Mouse (Mus musculus) limb, embryonic 11.5 days (tissue): ENCODE results near the gene Rassf3. TPM values are rescaled to one million over a fixed set of nuclear protein-coding genes. Genes with fewer than 3 reads are reported as not detected.

ENCODE experiments used
- ATAC-seq: fragments of 200-750 bp; cut with Nextera tagmentation; 2 replicates; pipeline ENCODE4 v1.8.0; 2017; ENCODE audit warnings: low read depth; ENCODE audit not compliant: insufficient number of reproducible peaks, low FRiP score, low TSS enrichment
- DNase-seq: peaks from one replicate; pipeline ENCODE4 v3.0.0-alpha.2; 2015; ENCODE audit warnings: low spot score
- H3K27ac ChIP-seq: fragments of 300-500 bp; sonication (generic); replicated peaks from 2 replicates; pipeline ENCODE4 v1.5.1; 2014; ENCODE audit warnings: low read depth, mild to moderate bottlenecking, low read length
- H3K27me3 ChIP-seq: fragments of 300-500 bp; sonication (generic); 2 replicates; pipeline ENCODE4 v1.6.1; 2014; ENCODE audit warnings: mild to moderate bottlenecking, low read length, mixed read lengths; ENCODE audit not compliant: control insufficient read depth, insufficient read depth
- H3K36me3 ChIP-seq: fragments of 300-500 bp; sonication (generic); 2 replicates; pipeline ENCODE4 v1.6.1; 2014; ENCODE audit warnings: mild to moderate bottlenecking, low read length, moderate library complexity, mixed read lengths; ENCODE audit not compliant: control insufficient read depth, insufficient read depth
- H3K4me1 ChIP-seq: fragments of 300-500 bp; sonication (generic); 2 replicates; pipeline ENCODE4 v1.6.1; 2014; ENCODE audit warnings: low read length, mixed read lengths; ENCODE audit not compliant: control insufficient read depth, insufficient read depth
- H3K4me2 ChIP-seq: fragments of 300-500 bp; sonication (generic); 2 replicates; pipeline ENCODE4 v1.6.1; 2014; ENCODE audit warnings: low read depth, mild to moderate bottlenecking, moderate library complexity; ENCODE audit not compliant: severe bottlenecking
- H3K4me3 ChIP-seq: fragments of 300-500 bp; sonication (generic); 2 replicates; pipeline ENCODE4 v1.5.1; 2014; ENCODE audit warnings: low read depth, low read length
- H3K9ac ChIP-seq: fragments of 300-500 bp; sonication (generic); 2 replicates; pipeline ENCODE4 v1.6.1; 2014; ENCODE audit warnings: mild to moderate bottlenecking, low read length
- H3K9me3 ChIP-seq: fragments of 300-500 bp; sonication (generic); 2 replicates; pipeline ENCODE4 v1.6.1; 2016; ENCODE audit warnings: low read length; ENCODE audit not compliant: control insufficient read depth
- WGBS: fragments of 180-500 bp; shearing (Covaris S2); extraction: QIAGEN DNeasy Blood & Tissue Kit; methylation state at CpG from one replicate; pipeline ENCODE4 v1.1.7; 2014; 5-methylcytosine and 5-hydroxymethylcytosine counted together
- polyA plus RNA-seq: library from polyadenylated mRNA; unstranded; fragments of >200 nt; fragmentation: Nextera tagmentation; extraction: Ambion mirVana; gene quantifications from 2 replicates; pipeline ENCODE4 v1.2.1, GENCODE M21; 2014

Rassf3 gene
- polyA plus RNA-seq, 1 experiment from 2014 or later: 16.5 TPM

DNA sequence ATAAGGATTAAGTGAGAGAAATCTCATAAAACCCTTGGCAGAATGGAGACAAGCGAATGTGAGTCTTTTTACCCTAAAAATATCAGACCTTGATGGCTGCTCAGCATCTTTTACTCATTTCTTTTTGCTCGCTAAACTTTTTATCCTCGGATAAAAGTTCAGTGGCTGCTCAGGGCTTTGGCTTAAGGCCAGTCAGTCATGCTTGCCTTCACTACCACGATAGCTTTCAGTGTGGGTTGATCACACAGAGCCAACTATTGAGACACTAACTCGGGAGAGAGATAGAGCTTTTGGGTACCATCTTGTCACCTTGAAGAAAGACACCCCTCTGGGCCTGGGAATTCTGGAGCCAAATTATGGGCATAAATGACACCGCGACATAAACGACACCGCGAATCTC, 5.0 kb upstream of the Rassf3 start:
- Histone ChIP-seq H3K4me3 (no peak overlapping the region), H3K27ac (no peak overlapping the region), H3K4me1 (no peaks in the 10 kb centered on the region), H3K27me3 (no peaks in the 10 kb centered on the region), H3K9me3 (no peaks in the 10 kb centered on the region), H3K9ac (no peak overlapping the region), H3K36me3 (no peaks in the 10 kb centered on the region), H3K4me2 (no peak overlapping the region)
- DNase-seq (no peak), ATAC-seq (no peak)
- 82% methylated on average over 10 of the region's 10 CpGs for WGBS

DNA sequence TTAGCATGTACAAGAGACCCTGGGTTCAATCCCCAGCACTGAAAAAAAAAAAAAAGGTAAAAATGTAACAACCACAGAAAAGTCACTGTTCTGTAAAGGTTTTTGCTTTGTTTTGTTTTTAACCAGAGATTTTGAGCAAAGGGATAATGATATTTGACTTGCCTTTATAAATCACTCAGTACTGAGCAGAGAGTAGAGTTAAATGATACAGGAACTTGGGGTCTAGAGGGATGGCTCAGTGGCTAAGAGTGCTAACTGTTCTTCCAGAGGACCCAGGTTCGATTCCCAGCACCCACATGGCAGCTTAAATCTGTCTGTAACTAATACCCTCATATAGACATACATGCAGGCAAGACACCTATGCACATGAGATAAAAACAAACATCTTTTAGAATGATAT, 3.8 kb upstream of the Rassf3 start:
- Histone ChIP-seq H3K27me3 (no peaks in the 10 kb centered on the region), H3K4me2 (no peak overlapping the region), H3K9ac (no peak overlapping the region), H3K27ac (no peak overlapping the region), H3K36me3 (no peaks in the 10 kb centered on the region), H3K9me3 (no peaks in the 10 kb centered on the region), H3K4me3 (no peak overlapping the region), H3K4me1 (no peaks in the 10 kb centered on the region)
- 93% methylated on average over 1 of the region's 1 CpGs for WGBS
- DNase-seq (no peak), ATAC-seq (no peak)

DNA sequence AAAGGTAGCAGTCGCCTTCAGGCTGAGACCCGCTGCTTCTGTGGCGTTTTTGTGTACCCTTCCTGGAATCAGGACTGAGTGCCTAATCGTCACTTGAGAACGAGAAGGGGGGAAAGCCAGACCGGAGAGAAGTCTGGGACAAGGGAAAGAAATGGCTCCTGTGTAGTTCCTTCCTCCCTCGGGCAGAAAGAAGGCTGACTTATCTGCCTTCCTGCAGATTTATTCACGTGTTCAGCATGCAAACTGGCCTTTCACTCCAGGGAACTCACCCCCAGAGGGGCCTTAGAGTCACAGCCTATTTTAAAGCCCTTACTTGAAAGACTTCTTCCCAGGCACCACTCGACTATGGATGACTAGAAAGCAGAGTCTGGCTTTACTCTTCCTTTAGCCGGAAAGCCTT, 1.3 kb upstream of the Rassf3 start:
- H3K4me3 ChIP-seq: no peak overlapping the region

DNA sequence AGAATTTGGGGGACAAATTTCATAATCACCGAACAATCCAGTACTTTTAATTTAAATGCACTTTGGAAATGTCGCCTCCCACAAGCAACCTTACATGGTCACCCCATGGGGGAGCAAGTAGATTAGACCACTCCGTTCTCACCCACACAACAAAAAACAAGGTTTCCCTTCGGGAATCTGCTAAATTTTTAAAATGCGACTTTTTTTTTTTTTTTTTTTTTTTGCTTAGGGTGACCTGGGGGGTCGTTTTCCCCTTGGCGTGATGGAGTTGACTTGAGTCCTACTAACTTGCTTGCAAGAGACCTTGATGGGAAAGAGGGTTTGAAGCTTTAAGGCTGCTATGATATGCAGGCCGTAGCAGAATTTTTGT, 806 bp upstream of the Rassf3 start:
- Histone ChIP-seq H3K4me1 (peaks cover 18% of the 10 kb centered on the region), H3K36me3 (no peaks in the 10 kb centered on the region), H3K4me3 (peak overlapping the region; percentile 77; the same call in 1 of the 2 replicates), H3K4me2 (peak overlapping the region; percentile 74; the same call in 1 of the 2 replicates), H3K9me3 (no peaks in the 10 kb centered on the region), H3K9ac (no peak overlapping the region), H3K27me3 (no peaks in the 10 kb centered on the region), H3K27ac (peak overlapping the region; percentile 83)
- 15% methylated on average over 8 of the region's 8 CpGs for WGBS
- ATAC-seq: no peak
- no peak for DNase-seq

More for the DNA sequence above, 1.3 kb upstream of the Rassf3 start:
- no peaks in the 10 kb centered on the region for H3K9me3 ChIP-seq
- peak overlapping the region; percentile 74; the same call in 1 of the 2 replicates for H3K4me2 ChIP-seq
- H3K9ac ChIP-seq: 0 out of 2 replicates have a peak overlapping the region, but pooled peaks have one; percentile 30
- H3K36me3 ChIP-seq: no peaks in the 10 kb centered on the region
- peak overlapping the region; percentile 83 for H3K27ac ChIP-seq
- no peaks in the 10 kb centered on the region for H3K27me3 ChIP-seq
- peaks cover 14% of the 10 kb centered on the region for H3K4me1 ChIP-seq
- ATAC-seq (no peak), DNase-seq (peak; percentile 46)
- 15% methylated on average over 10 of the region's 10 CpGs for WGBS

DNA sequence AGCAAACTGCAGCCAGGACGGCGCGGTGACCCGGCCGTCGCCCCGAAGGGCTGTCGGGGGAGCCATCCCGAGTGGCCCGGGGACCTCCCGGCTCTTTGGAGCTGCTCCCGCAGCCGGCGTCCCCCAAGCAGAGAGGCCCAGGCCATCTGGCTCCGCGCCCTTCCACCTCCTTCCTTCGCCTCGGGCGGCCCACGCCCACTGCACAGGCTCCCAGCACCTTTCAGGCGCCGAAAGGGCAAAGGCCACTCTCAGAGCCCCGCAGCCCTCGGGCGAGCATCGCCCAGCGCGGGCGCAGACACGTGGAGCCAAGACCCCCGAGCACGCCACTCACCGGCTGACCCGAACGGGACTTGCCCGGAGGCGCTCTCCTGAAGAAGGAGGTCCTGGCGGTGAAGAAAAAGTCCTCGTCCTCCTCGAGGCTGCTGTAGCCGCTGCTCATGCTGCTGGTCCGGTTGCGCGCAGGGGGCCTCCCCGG, 438 bp downstream of the Rassf3 start:
- peak overlapping the region; percentile 76 for H3K27ac ChIP-seq
- no peaks in the 10 kb centered on the region for H3K9me3 ChIP-seq
- peak overlapping the region; percentile 77 for H3K4me3 ChIP-seq
- H3K9ac ChIP-seq: peak overlapping the region; percentile 89
- no peaks in the 10 kb centered on the region for H3K36me3 ChIP-seq
- H3K27me3 ChIP-seq: no peaks in the 10 kb centered on the region
- ATAC-seq: no peak; the same call in none of the 2 replicates
- peak; percentile 82 for DNase-seq
- under 1% methylated on average over 44 of the region's 45 CpGs for WGBS
- H3K4me2 ChIP-seq: peak overlapping the region; percentile 74
- H3K4me1 ChIP-seq: peaks cover 20% of the 10 kb centered on the region

DNA sequence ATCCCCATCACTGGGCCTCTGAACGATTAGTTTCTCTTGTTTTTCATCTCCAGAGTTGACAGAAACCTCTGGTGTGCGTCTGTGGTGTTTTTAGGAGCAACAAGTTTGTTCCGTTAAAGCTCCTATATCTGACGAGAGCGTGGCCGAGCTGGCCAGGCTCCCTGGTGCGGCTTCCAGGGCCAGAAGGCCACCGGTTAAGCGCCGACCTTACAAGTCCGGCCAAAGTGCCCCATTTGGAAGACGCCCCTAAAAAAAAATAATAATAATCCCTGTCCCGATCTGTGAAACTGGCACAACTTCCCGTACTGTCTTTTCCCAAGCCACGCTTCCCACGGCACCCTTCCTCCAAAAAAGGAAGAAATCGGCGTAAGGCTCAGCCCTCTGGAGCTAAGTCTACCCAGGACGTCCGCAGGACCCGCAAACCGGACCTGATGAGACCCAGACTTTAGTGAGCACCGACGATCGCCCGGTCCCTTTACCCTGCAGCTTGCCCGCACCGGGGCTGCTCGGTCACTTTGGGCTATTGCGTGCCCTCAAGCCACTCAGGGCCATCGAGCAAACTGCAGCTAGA, 961 bp downstream of the Rassf3 start:
- Histone ChIP-seq H3K4me2 (peak overlapping the region; percentile 74), H3K4me1 (peaks cover 20% of the 10 kb centered on the region), H3K4me3 (peak overlapping the region; percentile 77), H3K9me3 (no peaks in the 10 kb centered on the region), H3K36me3 (no peaks in the 10 kb centered on the region), H3K27ac (peak overlapping the region; percentile 76), H3K27me3 (no peaks in the 10 kb centered on the region), H3K9ac (peak overlapping the region; percentile 89)
- ATAC-seq: no peak
- peak; percentile 36 for DNase-seq
- 0% methylated on average over 31 of the region's 31 CpGs for WGBS

DNA sequence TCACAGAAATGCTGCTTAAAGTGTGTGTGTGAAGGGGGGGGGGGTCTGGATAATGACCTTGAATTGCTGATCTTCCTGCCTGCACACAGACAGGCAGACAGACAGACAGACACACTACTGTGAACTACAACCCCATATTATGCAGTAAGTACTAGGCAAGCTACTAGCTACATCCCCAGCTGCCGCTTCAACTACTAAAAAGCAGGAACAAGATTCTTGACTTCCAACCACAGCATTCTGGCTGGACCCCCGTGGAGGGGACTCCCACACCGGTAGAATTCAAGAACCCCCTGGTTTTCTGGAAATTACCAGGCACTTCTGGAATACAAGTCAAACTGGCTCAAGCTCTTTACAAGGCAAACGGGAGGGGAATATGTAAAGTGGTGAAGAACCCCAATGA, 1.9 kb downstream of the Rassf3 start:
- Histone ChIP-seq H3K9ac (peak overlapping the region; percentile 23; the same call in 1 of the 2 replicates), H3K27ac (no peak overlapping the region), H3K36me3 (no peaks in the 10 kb centered on the region), H3K4me3 (peak overlapping the region; percentile 77), H3K9me3 (no peaks in the 10 kb centered on the region), H3K4me2 (peak overlapping the region; percentile 74), H3K27me3 (no peaks in the 10 kb centered on the region), H3K4me1 (peaks cover 26% of the 10 kb centered on the region)
- 19% methylated on average over 4 of the region's 4 CpGs for WGBS
- no peak for DNase-seq
- no peak for ATAC-seq

DNA sequence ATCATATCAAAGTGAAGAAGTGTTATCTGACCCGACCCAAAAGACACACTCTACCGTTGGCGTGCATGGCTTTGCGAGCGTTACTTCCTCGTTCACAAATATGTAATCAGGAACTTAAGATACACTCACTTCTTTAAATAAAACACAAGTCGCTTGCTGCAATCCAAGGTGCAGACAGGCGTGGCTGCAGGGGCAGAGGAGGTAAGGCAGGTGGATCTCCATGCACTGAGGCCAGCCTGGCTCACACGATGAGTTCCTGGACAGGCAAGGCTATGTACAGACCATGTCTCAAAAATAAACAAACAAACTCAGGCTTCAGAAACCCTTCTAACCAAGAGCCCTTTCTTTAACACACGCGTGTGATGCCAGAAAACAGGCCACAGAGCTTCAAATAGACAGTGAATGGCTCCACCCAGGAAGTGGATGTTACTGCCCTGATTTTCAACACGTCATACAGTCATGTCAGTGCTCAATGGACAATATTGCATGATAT, 2.4 kb downstream of the Rassf3 start:
- no peak for ATAC-seq
- Histone ChIP-seq H3K4me1 (peaks cover 30% of the 10 kb centered on the region), H3K9me3 (no peaks in the 10 kb centered on the region), H3K27me3 (no peaks in the 10 kb centered on the region), H3K9ac (no peak overlapping the region), H3K27ac (no peak overlapping the region), H3K4me2 (peak overlapping the region; percentile 74; the same call in 1 of the 2 replicates), H3K4me3 (peak overlapping the region; percentile 77), H3K36me3 (no peaks in the 10 kb centered on the region)
- 62% methylated on average over 12 of the region's 12 CpGs for WGBS
- no peak for DNase-seq
